Comparison of ENCODE assay signal across 8 mouse cellular contexts in genomic region chr6:99519806-99520675, GRCm38 (mm10). TPM values are rescaled to one million over a fixed set of nuclear protein-coding genes. Genes with fewer than 3 reads are reported as not detected.
A peak's percentile ranks its signal among the peaks of the same experiment; 100 is the strongest.
DNase-seq lines count a peak whose midpoint lies in the region; ATAC-seq and TF ChIP-seq lines count a peak whose summit lies in the region.

No protein-coding gene starts in this region.

- H3K9me3 ChIP-seq in hindbrain, embryonic 14.5 days (ENCODE audit: control insufficient read depth, low read length): no peaks in the 10 kb centered on the region
- H3K9me3 ChIP-seq in limb, embryonic 15.5 days: no peaks in the 10 kb centered on the region

- no peak for DNase-seq in frontal cortex, postnatal 25 days (ENCODE audit: low spot score in 2 of 2)
- peak; percentile 59 for DNase-seq in gastrocnemius, adult 18-20 months (ENCODE audit: low spot score)
- DNase-seq in hindbrain, embryonic 14.5 days (ENCODE audit: low spot score): no peak
- DNase-seq in naive thymus-derived CD4-positive, alpha-beta T cell, adult 2 months (ENCODE audit: low read depth): peak; percentile 33
- DNase-seq in thymus, adult 2 months: peak; percentile 41

- H3K9ac ChIP-seq in hindbrain, embryonic 14.5 days: peak overlapping the region; percentile 98
- H3K9ac ChIP-seq in limb, embryonic 15.5 days: peak overlapping the region; percentile 83

- WGBS in hindbrain, embryonic 14.5 days: 3% methylated on average over 37 of the region's 38 CpGs
- 4% methylated on average over 28 of the region's 38 CpGs for WGBS in limb, embryonic 15.5 days
- WGBS in thymus, adult 2 months: 12% methylated on average over 38 of the region's 38 CpGs

- peak overlapping the region; percentile 75 for H3K4me3 ChIP-seq in brown adipose tissue, adult 24 weeks (ENCODE audit: insufficient read depth, low read depth, low read length)
- H3K4me3 ChIP-seq in hindbrain, embryonic 14.5 days (replicated peaks; ENCODE audit: low read length): peak overlapping the region; percentile 82
- H3K4me3 ChIP-seq in limb, embryonic 15.5 days: peak overlapping the region; percentile 77
- peak overlapping the region; percentile 80 for H3K4me3 ChIP-seq in thymus, adult 2 months (ENCODE audit: control insufficient read depth, insufficient read depth, low read length)

- no peaks in the 10 kb centered on the region for H3K36me3 ChIP-seq in hindbrain, embryonic 14.5 days (replicated peaks; ENCODE audit: control insufficient read depth, insufficient read depth)
- no peaks in the 10 kb centered on the region for H3K36me3 ChIP-seq in limb, embryonic 15.5 days
- no peaks in the 10 kb centered on the region for H3K36me3 ChIP-seq in thymus, adult 2 months (ENCODE audit: control insufficient read depth, insufficient read depth, low read length)

- 0 out of 2 replicates have a peak, but pooled peaks cover 5% of the 10 kb centered on the region for H3K27me3 ChIP-seq in hindbrain, embryonic 14.5 days (ENCODE audit: control insufficient read depth, insufficient read depth, low read length)
- no peaks in the 10 kb centered on the region for H3K27me3 ChIP-seq in limb, embryonic 15.5 days
- no peaks in the 10 kb centered on the region for H3K27me3 ChIP-seq in thymus, adult 2 months (ENCODE audit: control insufficient read depth, insufficient read depth, low read length)

- TF ChIP-seq POLR2A in thymus, adult 2 months (IDR thresholded peaks at IDR 0.05; ENCODE audit: control insufficient read depth, extremely low read depth, insufficient read depth, low read length, poor library complexity): no peak

- H3K4me2 ChIP-seq in hindbrain, embryonic 14.5 days (replicated peaks): peak overlapping the region; percentile 99
- peak overlapping the region; percentile 84 for H3K4me2 ChIP-seq in limb, embryonic 15.5 days

- no peak for TF ChIP-seq CTCF in thymus, adult 2 months (IDR thresholded peaks at IDR 0.05; ENCODE audit: borderline replicate concordance, control insufficient read depth, extremely low read depth, insufficient read depth, low read length, poor library complexity)

- ATAC-seq in frontal cortex, adult (ENCODE audit: low TSS enrichment): 0 out of 2 replicates have a peak, but pooled peaks have one; percentile 6
- ATAC-seq in hindbrain, embryonic 14.5 days (ENCODE audit: low FRiP score): no peak
- no peak for ATAC-seq in limb, embryonic 15.5 days (ENCODE audit: insufficient number of reproducible peaks, low FRiP score, low TSS enrichment, low read depth)

- no peaks in the 10 kb centered on the region for H3K4me1 ChIP-seq in brown adipose tissue, adult 24 weeks (ENCODE audit: control insufficient read depth, insufficient read depth, insufficient read length, low read length)
- H3K4me1 ChIP-seq in hindbrain, embryonic 14.5 days (replicated peaks; ENCODE audit: control insufficient read depth, insufficient read depth, low read length): 0 out of 2 replicates have a peak, but pooled peaks cover 3% of the 10 kb centered on the region
- peaks cover 15% of the 10 kb centered on the region; the same call in 1 of the 2 replicates for H3K4me1 ChIP-seq in limb, embryonic 15.5 days
- peaks cover 3% of the 10 kb centered on the region; the same call in 1 of the 2 replicates for H3K4me1 ChIP-seq in thymus, adult 2 months (replicated peaks; ENCODE audit: control insufficient read depth, insufficient read depth, low read length)

- H3K27ac ChIP-seq in brown adipose tissue, adult 24 weeks (replicated peaks; ENCODE audit: low read depth, low read length): peak overlapping the region; percentile 12; the same call in 1 of the 2 replicates
- peak overlapping the region; percentile 100 for H3K27ac ChIP-seq in hindbrain, embryonic 14.5 days
- peak overlapping the region; percentile 98 for H3K27ac ChIP-seq in limb, embryonic 15.5 days
- no peak overlapping the region for H3K27ac ChIP-seq in thymus, adult 2 months (ENCODE audit: control insufficient read depth, insufficient read depth, low read length)

RNA-seq across cellular contexts. Expression of gene Foxp1, which starts 2.5 kb away (rescaled TPM):
- polyA plus RNA-seq in brown adipose tissue, adult 24 weeks (2012; ENCODE audit: insufficient read depth, insufficient read length, missing spikeins): 8.8 and 10.1 TPM in 2 replicates
- 10 to 100 TPM; 10.1 to 15.8 TPM for total RNA-seq in gastrocnemius, adult 18-20 months (2021)
- 68.3 and 70.5 TPM in 2 replicates for polyA plus RNA-seq in hindbrain, embryonic 14.5 days (2014; fragmentation: Nextera tagmentation; extraction: Ambion mirVana)
- 119 and 142 TPM in 2 replicates for polyA plus RNA-seq in limb, embryonic 15.5 days (2015; fragmentation: Nextera tagmentation; extraction: Ambion mirVana)
- 129 and 172 TPM in 2 replicates for polyA plus RNA-seq in thymus, adult 2 months (2012; rRNA removed)

Comparison
In these comparisons a context has a peak if more than half of its experiments do, and no peak if none do; other contexts are left out.
1. DNase-seq: peak in gastrocnemius, adult 18-20 months (single experiment), naive thymus-derived CD4-positive, alpha-beta T cell, adult 2 months (single experiment) and thymus, adult 2 months (single experiment); none in frontal cortex, postnatal 25 days (0 of 2) and hindbrain, embryonic 14.5 days (single experiment).
2. Peak in every context shown above with its lines, with median percentiles within 50 percentile points of each other: H3K4me3 ChIP-seq.